Mouse (Mus musculus) neural tube, embryonic 14.5 days (tissue): ENCODE results near the gene Usp18. TPM values are rescaled to one million over a fixed set of nuclear protein-coding genes. Genes with fewer than 3 reads are reported as not detected.

Experiments
- ATAC-seq: fragments of 200-750 bp; cut with Nextera tagmentation; 2 replicates; pipeline ENCODE4 v1.8.0; 2017; ENCODE audit warnings: low read depth, mild to moderate bottlenecking, moderate TSS enrichment, moderate library complexity
- H3K27ac ChIP-seq: fragments of 300-500 bp; sonication (generic); 2 replicates; pipeline ENCODE4 v1.5.1; 2014; ENCODE audit warnings: low read depth, mild to moderate bottlenecking, control low read depth, low read length, moderate library complexity, mixed read lengths
- H3K27me3 ChIP-seq: fragments of 300-500 bp; sonication (generic); 2 replicates; pipeline ENCODE4 v1.6.1; 2014; ENCODE audit warnings: low read length; ENCODE audit not compliant: control insufficient read depth, insufficient read depth
- H3K36me3 ChIP-seq: fragments of 300-500 bp; sonication (generic); 2 replicates; pipeline ENCODE4 v1.6.1; 2014; ENCODE audit warnings: low read length, mixed read lengths; ENCODE audit not compliant: control insufficient read depth, insufficient read depth
- H3K4me1 ChIP-seq: fragments of 300-500 bp; sonication (generic); 2 replicates; pipeline ENCODE4 v1.6.1; 2014; ENCODE audit warnings: low read length; ENCODE audit not compliant: control insufficient read depth, insufficient read depth
- H3K4me2 ChIP-seq: fragments of 300-500 bp; sonication (generic); 2 replicates; pipeline ENCODE4 v1.6.1; 2014; ENCODE audit warnings: mild to moderate bottlenecking, low read depth, low read length, control low read depth
- H3K4me3 ChIP-seq: fragments of 300-500 bp; sonication (generic); 2 replicates; pipeline ENCODE4 v1.5.1; 2014; ENCODE audit warnings: low read depth, low read length, control low read depth, mixed read lengths
- H3K9ac ChIP-seq: fragments of 300-500 bp; sonication (generic); replicated peaks from 2 replicates; pipeline ENCODE4 v1.6.1; 2014; ENCODE audit warnings: low read depth, mild to moderate bottlenecking, control low read depth, low read length, mixed read lengths
- H3K9me3 ChIP-seq: fragments of 300-500 bp; sonication (generic); 2 replicates; pipeline ENCODE4 v1.6.1; 2016; ENCODE audit warnings: low read length; ENCODE audit not compliant: control insufficient read depth
- WGBS: fragments of 180-500 bp; shearing (Covaris S2); extraction: QIAGEN DNeasy Blood & Tissue Kit; methylation state at CpG from one replicate; pipeline ENCODE4 v1.1.7; 2014; 5-methylcytosine and 5-hydroxymethylcytosine counted together
- polyA plus RNA-seq: library from polyadenylated mRNA; unstranded; fragments of >200 nt; fragmentation: Nextera tagmentation; extraction: Ambion mirVana; gene quantifications from 2 replicates; pipeline ENCODE4 v1.2.1, GENCODE M21; 2014

Usp18 gene
- polyA plus RNA-seq, 1 experiment from 2014 or later, result 0.54 TPM

- H3K9me3 ChIP-seq, result no peaks in the 10 kb centered on the region
- ATAC-seq, result no peak
- no peaks in the 10 kb centered on the region for H3K27me3 ChIP-seq
- H3K4me1 ChIP-seq, result no peaks in the 10 kb centered on the region
- no peak overlapping the region for H3K4me2 ChIP-seq
- 79% methylated on average over 10 of the region's 10 CpGs for WGBS
- H3K27ac ChIP-seq, result no peak overlapping the region
- no peaks in the 10 kb centered on the region for H3K36me3 ChIP-seq
- no peak overlapping the region for H3K9ac ChIP-seq
- H3K4me3 ChIP-seq, result no peak overlapping the region
Observed at GRCm38 (mm10) chr6:121303466-121304220, 57.9 kb downstream of the Usp18 start.

GRCm38 (mm10) chr6:121304630-121305029 is 58.9 kb downstream of the Usp18 start:
- Histone ChIP-seq H3K36me3 (no peaks in the 10 kb centered on the region), H3K4me3 (no peak overlapping the region), H3K4me1 (no peaks in the 10 kb centered on the region), H3K9me3 (no peaks in the 10 kb centered on the region), H3K27me3 (no peaks in the 10 kb centered on the region), H3K9ac (no peak overlapping the region), H3K4me2 (no peak overlapping the region), H3K27ac (no peak overlapping the region)
- ATAC-seq, result no peak
- 89% methylated on average over 9 of the region's 9 CpGs for WGBS

DNA sequence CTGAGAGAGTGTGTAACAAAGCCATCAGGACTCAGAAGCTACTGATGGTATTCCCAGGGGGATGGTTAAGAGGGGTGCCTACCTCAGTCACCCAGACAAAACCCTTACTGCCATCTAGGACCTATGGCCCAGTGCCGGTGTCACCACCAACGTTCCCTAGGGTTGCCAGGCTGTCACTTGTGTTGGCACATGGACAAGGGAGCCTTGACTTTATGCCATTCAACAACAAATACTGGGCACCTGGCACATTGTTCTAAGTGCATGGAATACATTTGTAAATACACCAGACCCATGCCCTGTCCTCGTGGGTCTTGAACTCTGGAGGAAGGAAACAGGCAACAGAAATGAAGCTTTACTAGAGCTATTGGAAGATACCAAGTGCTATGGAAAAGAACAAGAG is 59.9 kb downstream of the Usp18 start:
- Histone ChIP-seq H3K9me3 (no peaks in the 10 kb centered on the region), H3K4me2 (no peak overlapping the region), H3K27me3 (no peaks in the 10 kb centered on the region), H3K4me1 (no peaks in the 10 kb centered on the region), H3K36me3 (no peaks in the 10 kb centered on the region), H3K9ac (no peak overlapping the region), H3K4me3 (no peak overlapping the region), H3K27ac (no peak overlapping the region)
- no peak for ATAC-seq
- WGBS, result 88% methylated on average over 3 of the region's 3 CpGs

DNA sequence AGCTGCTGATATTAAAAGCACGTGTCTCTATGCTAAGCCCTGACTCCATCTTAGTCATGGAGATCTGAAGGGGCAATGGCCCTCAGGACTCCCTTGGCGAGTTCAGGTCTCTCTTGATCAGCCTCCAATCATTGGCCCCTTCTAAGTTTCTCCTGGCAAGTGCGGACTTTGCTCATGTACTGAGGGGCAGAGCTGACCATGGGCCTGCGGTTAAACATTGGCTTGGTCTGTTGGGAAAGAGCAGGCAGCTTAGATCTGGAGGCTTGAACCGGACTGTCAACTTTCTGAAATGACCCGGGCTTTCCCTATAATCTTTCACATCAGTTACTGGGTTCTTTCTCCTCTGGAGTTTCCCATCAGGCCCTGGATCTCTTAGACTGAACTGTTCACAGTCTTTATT is 65.3 kb downstream of the Usp18 start:
- no peaks in the 10 kb centered on the region for H3K4me1 ChIP-seq
- no peak overlapping the region for H3K9ac ChIP-seq
- H3K4me2 ChIP-seq, result no peak overlapping the region
- no peaks in the 10 kb centered on the region for H3K9me3 ChIP-seq
- no peak overlapping the region for H3K4me3 ChIP-seq
- no peak for ATAC-seq
- WGBS, result 87% methylated on average over 6 of the region's 6 CpGs
- no peak overlapping the region for H3K27ac ChIP-seq
- no peaks in the 10 kb centered on the region for H3K36me3 ChIP-seq
- no peaks in the 10 kb centered on the region for H3K27me3 ChIP-seq

GRCm38 (mm10) chr6:121319099-121319498 is 73.4 kb downstream of the Usp18 start:
- Histone ChIP-seq H3K27ac (no peak overlapping the region), H3K4me3 (no peak overlapping the region), H3K9ac (no peak overlapping the region), H3K9me3 (no peaks in the 10 kb centered on the region), H3K4me2 (no peak overlapping the region), H3K4me1 (no peaks in the 10 kb centered on the region), H3K36me3 (no peaks in the 10 kb centered on the region), H3K27me3 (no peaks in the 10 kb centered on the region)
- no peak for ATAC-seq
- WGBS, result 71% methylated on average over 6 of the region's 6 CpGs

Other genes with a start within 250 kb of the Usp18 start
- gene Mical3, start 114.9 kb upstream of the Usp18 start, polyA plus RNA-seq, result 47.3 and 68.8 TPM in 2 replicates
- 12.7 and 13.7 TPM in 2 replicates for gene Pex26, start 62.2 kb upstream of the Usp18 start, polyA plus RNA-seq
- gene Tuba8, start 35.2 kb upstream of the Usp18 start, polyA plus RNA-seq, result 1.3 and 1.5 TPM in 2 replicates
- 0.87 and 45.1 TPM in 2 replicates for gene Slc6a13, start 54.3 kb downstream of the Usp18 start, polyA plus RNA-seq
- gene Slc6a12, start 97.2 kb downstream of the Usp18 start, polyA plus RNA-seq, result 1.7 TPM in 1 of 2 replicates, not detected in the other
- 20.0 and 22.8 TPM in 2 replicates for gene Iqsec3, start 227.8 kb downstream of the Usp18 start, polyA plus RNA-seq